Mouse (Mus musculus): ENCODE results near the gene Pdcd6ip.

The Pdcd6ip gene

DNA sequence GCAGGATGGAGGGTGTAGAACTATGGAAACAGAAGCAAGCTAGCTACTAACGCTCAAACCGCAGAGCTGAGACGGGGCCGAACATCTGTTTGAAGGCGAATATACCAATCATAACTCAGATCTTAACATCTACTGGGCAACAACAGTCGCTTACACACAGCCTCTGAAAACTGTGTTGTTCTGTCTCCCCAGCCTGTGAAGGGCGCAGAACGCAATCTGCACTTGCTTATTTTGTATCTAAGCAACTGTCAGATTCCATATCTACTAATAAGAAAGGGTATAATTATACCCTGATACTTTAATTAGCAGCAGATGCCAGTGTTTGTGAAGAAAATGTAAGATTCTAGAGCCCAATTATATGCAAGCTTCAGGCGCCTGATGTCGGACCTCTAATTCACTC, 81.3 kb downstream of the Pdcd6ip start:
- DNase-seq (ENCODE audit: low spot score in 2 of 2): no peak

DNA sequence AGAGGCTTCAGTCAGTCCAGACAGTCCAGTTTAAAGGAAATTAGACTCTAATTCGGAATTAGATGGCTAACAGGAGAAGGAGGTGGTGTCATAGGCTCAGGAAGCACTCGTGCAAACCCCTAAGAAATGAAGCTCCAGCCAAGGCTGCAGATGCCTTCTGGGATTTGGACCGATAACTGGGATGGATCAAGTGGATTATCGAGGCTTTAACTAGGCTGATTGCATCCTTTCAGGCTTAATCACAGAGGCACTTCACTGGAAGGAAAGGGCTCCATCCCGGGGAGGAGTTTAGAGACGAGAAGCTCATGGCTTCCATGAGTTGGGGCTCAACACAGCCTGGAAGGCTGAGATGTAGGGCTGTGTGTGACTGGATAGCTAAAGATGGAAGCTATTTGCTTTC, 84.0 kb downstream of the Pdcd6ip start:
- no peak for DNase-seq (ENCODE audit: low spot score in 2 of 2)

DNA sequence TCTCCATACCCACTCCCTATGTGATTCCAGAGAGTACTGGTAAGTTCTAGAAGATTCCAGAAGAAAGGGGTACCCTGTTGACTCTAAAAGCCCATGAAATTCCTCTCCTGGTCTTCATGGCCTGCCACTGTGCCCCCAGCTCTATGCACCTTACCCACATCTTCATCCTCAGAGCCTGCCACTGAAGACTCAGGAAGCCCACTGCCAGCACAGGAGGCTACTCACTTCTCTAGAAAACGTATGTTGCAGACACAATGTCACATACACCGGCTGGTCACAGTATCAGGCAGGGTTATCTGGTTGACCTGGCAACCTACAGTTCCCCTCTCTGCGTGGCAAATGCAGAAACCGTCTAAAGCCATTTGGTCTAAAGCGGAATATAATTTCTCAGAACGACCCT, 91.0 kb downstream of the Pdcd6ip start:
- peak in 1 of 2 experiments; percentile 4 for DNase-seq (ENCODE audit: low spot score in 2 of 2)

DNA sequence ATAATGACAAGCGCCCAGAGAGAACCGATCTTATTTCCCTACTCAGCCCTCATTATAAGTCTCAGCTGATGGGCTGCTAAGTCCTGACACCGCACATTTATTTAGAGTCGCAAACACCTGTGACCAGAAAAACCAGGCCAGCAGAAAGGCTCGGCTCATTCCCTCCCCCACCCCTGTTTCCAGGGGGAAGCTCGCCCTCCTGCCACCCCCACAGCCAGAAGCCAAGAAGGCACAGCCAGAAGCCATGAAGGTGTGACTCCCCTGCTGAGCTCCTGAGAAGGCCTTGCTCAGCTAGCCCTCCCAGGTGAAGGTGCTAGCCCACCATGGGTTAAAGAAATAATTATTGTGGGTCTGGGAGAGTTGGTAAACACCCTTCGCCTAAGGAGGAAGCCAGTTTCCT, 97.3 kb downstream of the Pdcd6ip start:
- DNase-seq (ENCODE audit: low spot score in 2 of 2): no peak

DNA sequence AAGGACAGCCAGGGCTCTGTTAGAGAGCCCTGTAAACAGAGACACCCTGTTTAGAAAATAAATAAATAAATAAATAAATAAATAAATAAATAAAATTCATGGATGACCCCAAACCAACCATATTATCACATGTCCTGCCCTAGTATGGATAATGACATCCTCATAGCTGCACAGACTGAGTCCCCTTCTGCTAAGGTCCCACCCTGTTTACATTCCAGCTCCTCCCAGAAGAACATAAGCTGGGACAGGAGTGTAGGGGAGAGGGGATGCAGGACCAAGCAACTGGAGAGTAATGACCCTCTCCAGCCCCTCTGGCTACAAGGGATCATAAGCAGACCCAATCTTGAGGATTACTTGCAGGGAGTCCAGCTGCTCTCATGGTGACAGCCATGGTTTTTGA, 105.9 kb downstream of the Pdcd6ip start:
- no peak for DNase-seq (ENCODE audit: low spot score in 2 of 2)

All from frontal cortex, postnatal 10 days (tissue).